Mouse (Mus musculus): ENCODE data around the gene Fbxw10.

DNA sequence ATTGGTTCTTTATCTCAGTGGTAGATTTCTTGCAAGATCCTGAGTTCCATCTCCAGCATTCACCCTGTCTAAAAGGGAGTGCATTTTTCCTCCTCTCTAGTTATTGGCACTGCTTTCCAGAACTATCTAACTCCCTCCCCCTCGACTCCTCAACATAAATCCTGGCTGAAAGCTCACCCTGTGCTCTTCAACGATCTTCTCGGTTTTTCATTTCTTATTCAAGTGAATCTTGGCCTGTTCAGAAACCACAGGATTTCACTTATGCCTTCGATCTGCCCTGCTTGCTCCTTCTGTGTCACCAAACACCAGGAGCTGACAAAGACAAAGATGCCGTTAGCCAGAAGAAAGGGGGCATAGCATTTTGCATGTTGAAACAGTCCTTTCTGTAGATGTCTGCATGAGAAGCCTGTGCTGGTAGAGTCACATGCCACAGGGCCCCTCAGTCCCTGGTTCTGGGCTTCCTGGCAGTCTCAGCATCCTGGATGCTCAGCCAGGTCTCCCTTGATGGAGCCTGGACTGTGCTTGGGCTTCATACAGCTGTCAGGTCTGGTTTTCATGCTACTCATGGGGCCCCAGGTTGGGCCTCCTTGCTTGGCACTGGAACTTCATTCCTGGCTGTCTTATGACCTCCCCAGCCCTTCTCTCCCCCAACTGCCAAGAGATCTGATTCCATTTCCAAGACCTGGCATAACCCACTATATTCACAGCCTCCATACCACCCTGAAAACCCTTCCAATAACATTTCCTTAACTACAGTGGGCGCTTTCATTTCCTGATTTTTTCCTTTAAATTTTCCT, 73.3 kb downstream of the Fbxw10 start:
- TF ChIP-seq CTCF (IDR thresholded peaks at IDR 0.05; ENCODE audit: extremely low read depth, insufficient read length, insufficient replicate concordance, low read depth, low read length): no peak
- TF ChIP-seq POLR2A (IDR thresholded peaks at IDR 0.05; ENCODE audit: low read depth, low read length): no peak
